Mouse (Mus musculus): ENCODE data around the gene Nectin2. TPM values are rescaled to one million over a fixed set of nuclear protein-coding genes. Genes with fewer than 3 reads are reported as not detected.
A peak's percentile ranks its signal among the peaks of the same experiment; 100 is the strongest.

Gene Nectin2
- polyA plus RNA-seq, 1 experiment from 2014 or later = 112 TPM

DNA sequence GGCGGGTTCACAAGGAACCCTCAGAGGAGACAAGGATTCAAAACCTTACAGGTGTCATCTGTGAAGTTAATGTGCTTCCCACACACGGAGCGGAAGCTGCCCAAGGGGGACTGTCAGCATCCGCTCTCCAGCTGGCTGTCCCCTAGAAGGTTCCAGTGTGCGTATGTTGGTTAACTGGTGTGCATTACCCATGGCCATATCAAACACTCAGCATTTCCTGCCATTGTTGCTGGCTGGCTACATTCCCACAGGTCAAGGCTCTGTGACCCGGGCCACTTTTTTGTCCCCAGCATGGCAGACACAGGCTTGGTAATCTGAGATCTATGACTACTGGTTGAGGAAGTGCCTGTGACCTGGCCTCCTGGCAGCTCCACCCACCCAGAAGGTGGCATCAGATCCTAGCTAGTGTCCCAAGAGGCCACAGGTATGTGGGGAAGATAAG lies 27.5 kb downstream of the Nectin2 start:
- peaks cover 11% of the 10 kb centered on the region for H3K9me3 ChIP-seq (replicated peaks; ENCODE audit: low read length)
- no peak overlapping the region for H3K9ac ChIP-seq (ENCODE audit: low read depth, low read length)
- 84% methylated on average over 6 of the region's 6 CpGs for WGBS
- H3K27ac ChIP-seq = peak overlapping the region; percentile 42; the same call in 1 of the 2 replicates
- H3K36me3 ChIP-seq (ENCODE audit: insufficient read depth, low read length) = peaks cover 54% of the 10 kb centered on the region
- no peak overlapping the region for H3K4me3 ChIP-seq (replicated peaks; ENCODE audit: low read depth, low read length)
- no peak for ATAC-seq (replicated peaks; ENCODE audit: low FRiP score, low read depth)
- no peaks in the 10 kb centered on the region for H3K4me1 ChIP-seq (replicated peaks; ENCODE audit: insufficient read depth, low read length)
- no peaks in the 10 kb centered on the region for H3K27me3 ChIP-seq (ENCODE audit: insufficient read depth, low read length)
- H3K4me2 ChIP-seq (ENCODE audit: low read length) = no peak overlapping the region
- no peak for TF ChIP-seq CTCF (IDR thresholded peaks at IDR 0.05; ENCODE audit: low read depth)
- peak; percentile 43 for DNase-seq (ENCODE audit: low spot score)

DNA sequence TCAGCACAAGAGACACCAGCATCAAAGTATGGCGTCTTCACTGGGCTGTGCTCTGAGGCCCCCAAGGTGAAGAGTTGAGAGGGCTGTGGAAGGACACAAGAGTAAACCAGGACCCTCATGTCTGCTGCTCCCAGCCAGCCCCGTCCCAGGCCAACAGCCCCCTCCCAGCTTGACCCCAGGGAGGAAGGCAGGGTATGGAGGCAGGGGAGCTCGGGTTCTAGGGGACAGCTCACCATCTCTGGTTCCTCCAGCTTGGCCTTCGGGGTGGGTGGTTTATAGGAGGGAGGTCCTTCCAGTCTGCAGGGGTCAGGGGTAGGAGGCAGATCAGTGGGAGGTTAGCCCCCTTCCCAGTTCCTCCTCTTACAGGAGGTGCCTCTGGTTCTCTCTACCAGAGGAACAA lies 31.1 kb downstream of the Nectin2 start:
- DNase-seq (ENCODE audit: low spot score) = no peak
- Histone ChIP-seq H3K9me3 (replicated peaks; ENCODE audit: low read length) (peaks cover 11% of the 10 kb centered on the region), H3K4me1 (replicated peaks; ENCODE audit: insufficient read depth, low read length) (no peaks in the 10 kb centered on the region), H3K4me2 (ENCODE audit: low read length) (no peak overlapping the region), H3K9ac (ENCODE audit: low read depth, low read length) (no peak overlapping the region), H3K36me3 (ENCODE audit: insufficient read depth, low read length) (peaks cover 33% of the 10 kb centered on the region), H3K27me3 (ENCODE audit: insufficient read depth, low read length) (no peaks in the 10 kb centered on the region), H3K27ac (no peak overlapping the region), H3K4me3 (replicated peaks; ENCODE audit: low read depth, low read length) (no peak overlapping the region)
- ATAC-seq (replicated peaks; ENCODE audit: low FRiP score, low read depth) = no peak
- TF ChIP-seq CTCF (IDR thresholded peaks at IDR 0.05; ENCODE audit: low read depth) = no peak
- WGBS = 91% methylated on average over 4 of the region's 4 CpGs

- no peak overlapping the region for H3K4me2 ChIP-seq (ENCODE audit: low read length)
- no peak overlapping the region for H3K9ac ChIP-seq (ENCODE audit: low read depth, low read length)
- no peaks in the 10 kb centered on the region for H3K4me1 ChIP-seq (replicated peaks; ENCODE audit: insufficient read depth, low read length)
- H3K36me3 ChIP-seq (ENCODE audit: insufficient read depth, low read length) = peaks cover 28% of the 10 kb centered on the region
- no peak for TF ChIP-seq CTCF (IDR thresholded peaks at IDR 0.05; ENCODE audit: low read depth)
- H3K9me3 ChIP-seq (replicated peaks; ENCODE audit: low read length) = peaks cover 11% of the 10 kb centered on the region
- WGBS = 84% methylated on average over 5 of the region's 5 CpGs
- H3K27ac ChIP-seq = no peak overlapping the region
- DNase-seq (ENCODE audit: low spot score) (no peak), ATAC-seq (replicated peaks; ENCODE audit: low FRiP score, low read depth) (no peak)
- H3K4me3 ChIP-seq (replicated peaks; ENCODE audit: low read depth, low read length) = no peak overlapping the region
- no peaks in the 10 kb centered on the region for H3K27me3 ChIP-seq (ENCODE audit: insufficient read depth, low read length)
These were observed 31.9 kb downstream of the Nectin2 start for GRCm38 (mm10) chr7:19718297-19718952.

DNA sequence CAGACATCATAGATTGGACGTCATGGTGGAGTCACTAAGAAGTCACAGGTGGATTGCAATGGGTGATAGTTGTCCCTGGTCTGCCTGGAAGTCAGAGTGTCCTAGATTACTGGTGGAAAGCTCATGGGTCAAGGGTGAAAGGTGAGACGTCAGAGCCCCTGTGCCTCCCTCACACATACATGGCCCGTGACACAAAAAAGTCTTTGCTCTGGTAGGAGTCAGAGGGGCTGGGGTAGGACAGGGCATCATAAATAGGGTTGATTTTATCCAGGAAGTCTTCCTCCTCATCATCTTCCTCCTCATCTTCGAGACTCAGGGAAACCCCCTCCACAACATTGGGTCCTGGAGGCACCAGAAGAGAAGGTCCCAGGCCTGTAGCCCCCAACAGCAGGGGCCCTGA lies 32.9 kb downstream of the Nectin2 start:
- Histone ChIP-seq H3K36me3 (ENCODE audit: insufficient read depth, low read length) (peaks cover 24% of the 10 kb centered on the region), H3K4me1 (replicated peaks; ENCODE audit: insufficient read depth, low read length) (no peaks in the 10 kb centered on the region), H3K27ac (no peak overlapping the region), H3K9ac (ENCODE audit: low read depth, low read length) (no peak overlapping the region), H3K4me3 (replicated peaks; ENCODE audit: low read depth, low read length) (no peak overlapping the region), H3K27me3 (ENCODE audit: insufficient read depth, low read length) (no peaks in the 10 kb centered on the region), H3K9me3 (replicated peaks; ENCODE audit: low read length) (peaks cover 11% of the 10 kb centered on the region), H3K4me2 (ENCODE audit: low read length) (no peak overlapping the region)
- DNase-seq (ENCODE audit: low spot score) = no peak
- ATAC-seq (replicated peaks; ENCODE audit: low FRiP score, low read depth) = no peak
- no peak for TF ChIP-seq CTCF (IDR thresholded peaks at IDR 0.05; ENCODE audit: low read depth)
- WGBS = 77% methylated on average over 4 of the region's 4 CpGs

- Histone ChIP-seq H3K27ac (no peak overlapping the region), H3K9me3 (replicated peaks; ENCODE audit: low read length) (peaks cover 11% of the 10 kb centered on the region), H3K36me3 (ENCODE audit: insufficient read depth, low read length) (peaks cover 28% of the 10 kb centered on the region), H3K4me3 (replicated peaks; ENCODE audit: low read depth, low read length) (no peak overlapping the region), H3K9ac (ENCODE audit: low read depth, low read length) (no peak overlapping the region), H3K4me1 (replicated peaks; ENCODE audit: insufficient read depth, low read length) (no peaks in the 10 kb centered on the region), H3K27me3 (ENCODE audit: insufficient read depth, low read length) (no peaks in the 10 kb centered on the region), H3K4me2 (ENCODE audit: low read length) (no peak overlapping the region)
- WGBS = 86% methylated on average over 2 of the region's 2 CpGs
- ATAC-seq (replicated peaks; ENCODE audit: low FRiP score, low read depth) (no peak), DNase-seq (ENCODE audit: low spot score) (no peak)
- no peak for TF ChIP-seq CTCF (IDR thresholded peaks at IDR 0.05; ENCODE audit: low read depth)
These were observed 33.5 kb downstream of the Nectin2 start for GRCm38 (mm10) chr7:19716822-19717221.

GRCm38 (mm10) chr7:19716055-19716682 lies 34.1 kb downstream of the Nectin2 start:
- TF ChIP-seq CTCF (IDR thresholded peaks at IDR 0.05; ENCODE audit: low read depth) = no peak
- H3K9ac ChIP-seq (ENCODE audit: low read depth, low read length) = no peak overlapping the region
- no peak for ATAC-seq (replicated peaks; ENCODE audit: low FRiP score, low read depth)
- peak overlapping the region; percentile 82 for H3K27ac ChIP-seq
- DNase-seq (ENCODE audit: low spot score) = no peak
- H3K4me2 ChIP-seq (ENCODE audit: low read length) = peak overlapping the region; percentile 46
- H3K4me1 ChIP-seq (replicated peaks; ENCODE audit: insufficient read depth, low read length) = no peaks in the 10 kb centered on the region
- H3K9me3 ChIP-seq (replicated peaks; ENCODE audit: low read length) = peaks cover 5% of the 10 kb centered on the region
- 0 out of 2 replicates have a peak overlapping the region, but pooled peaks have one; percentile 4 for H3K4me3 ChIP-seq (replicated peaks; ENCODE audit: low read depth, low read length)
- H3K36me3 ChIP-seq (ENCODE audit: insufficient read depth, low read length) = peaks cover 31% of the 10 kb centered on the region
- WGBS = 6% methylated on average over 18 of the region's 18 CpGs
- H3K27me3 ChIP-seq (ENCODE audit: insufficient read depth, low read length) = no peaks in the 10 kb centered on the region
